Mouse (Mus musculus): ENCODE measurements at regions not wholly inside any gene's neighbourhood (a gene's known extent, or its start where the extent isn't known, plus 50 kb on each side); places are given as distances from the start of the nearest gene placed in this dataset.
A peak's percentile ranks its signal among the peaks of the same experiment; 100 is the strongest.
"Not testable (repeated sequence)": the region's sequence is repeated elsewhere in the genome, so short reads cannot be mapped to it uniquely, and the experiment has no call there.

DNA sequence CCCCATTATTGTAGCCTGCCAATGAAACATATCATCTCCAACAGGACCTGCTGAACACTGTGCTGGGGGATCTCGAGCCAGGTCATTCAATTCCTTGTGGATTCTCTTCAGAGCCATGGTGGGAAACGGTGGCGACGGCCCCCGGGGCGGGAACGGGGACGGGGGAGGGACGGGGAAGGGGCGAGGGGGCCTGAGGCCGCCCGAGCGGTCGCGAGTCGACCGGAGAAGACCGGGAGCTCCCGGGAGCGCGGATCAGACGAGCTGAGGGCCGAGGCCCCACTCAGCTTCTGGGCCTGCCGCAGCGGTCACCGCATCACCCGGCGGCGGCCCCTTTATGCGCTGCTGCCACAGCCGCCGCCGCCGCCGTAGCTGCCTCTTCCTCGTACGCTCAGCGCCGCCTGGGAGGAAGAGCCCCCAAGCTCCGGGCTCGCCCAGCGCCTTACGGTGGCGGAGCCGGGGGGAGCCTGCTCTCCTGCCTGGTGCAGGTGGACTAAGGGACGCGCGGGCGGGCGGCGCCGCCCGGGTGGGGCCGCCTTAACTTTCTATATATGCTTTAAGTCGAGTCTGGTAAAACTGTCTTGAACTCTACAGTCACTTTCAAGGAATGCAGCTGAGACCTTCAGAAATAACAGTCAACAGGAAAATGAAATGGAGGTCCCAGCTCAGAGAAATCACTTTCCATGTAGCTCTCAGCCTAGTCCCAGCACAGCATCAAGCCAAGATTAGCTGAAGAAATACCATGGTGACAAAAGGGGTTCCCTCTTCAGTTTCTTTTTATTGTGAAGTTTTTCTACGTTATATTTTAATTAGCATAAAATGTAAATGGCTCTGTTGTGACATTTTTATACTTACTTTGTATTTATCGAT is 319.4 kb downstream of the Rapgef2 start:
- peak overlapping the region; percentile 67 for H3K4me2 ChIP-seq (ENCODE audit: low read length)
- H3K27ac ChIP-seq (ENCODE audit: low read depth); H3K9me3 ChIP-seq (ENCODE audit: control insufficient read depth, low read length); H3K36me3 ChIP-seq (ENCODE audit: control insufficient read depth, insufficient read depth, low read length); H3K4me1 ChIP-seq (replicated peaks; ENCODE audit: control insufficient read depth, insufficient read depth, low read length); H3K27me3 ChIP-seq (replicated peaks; ENCODE audit: control insufficient read depth, insufficient read depth, low read length): not testable (repeated sequence)
- DNase-seq (ENCODE audit: low spot score) (peak; percentile 56), ATAC-seq (replicated peaks; ENCODE audit: low FRiP score, low TSS enrichment, low read depth) (peak; percentile 79; the same call in 1 of the 2 replicates)
- WGBS, result 4% methylated on average over 32 of the region's 57 CpGs
- H3K9ac ChIP-seq (ENCODE audit: low read length), result peak overlapping the region; percentile 40; the same call in 1 of the 2 replicates
- H3K4me3 ChIP-seq (ENCODE audit: low read depth, low read length), result peak overlapping the region; percentile 41

DNA sequence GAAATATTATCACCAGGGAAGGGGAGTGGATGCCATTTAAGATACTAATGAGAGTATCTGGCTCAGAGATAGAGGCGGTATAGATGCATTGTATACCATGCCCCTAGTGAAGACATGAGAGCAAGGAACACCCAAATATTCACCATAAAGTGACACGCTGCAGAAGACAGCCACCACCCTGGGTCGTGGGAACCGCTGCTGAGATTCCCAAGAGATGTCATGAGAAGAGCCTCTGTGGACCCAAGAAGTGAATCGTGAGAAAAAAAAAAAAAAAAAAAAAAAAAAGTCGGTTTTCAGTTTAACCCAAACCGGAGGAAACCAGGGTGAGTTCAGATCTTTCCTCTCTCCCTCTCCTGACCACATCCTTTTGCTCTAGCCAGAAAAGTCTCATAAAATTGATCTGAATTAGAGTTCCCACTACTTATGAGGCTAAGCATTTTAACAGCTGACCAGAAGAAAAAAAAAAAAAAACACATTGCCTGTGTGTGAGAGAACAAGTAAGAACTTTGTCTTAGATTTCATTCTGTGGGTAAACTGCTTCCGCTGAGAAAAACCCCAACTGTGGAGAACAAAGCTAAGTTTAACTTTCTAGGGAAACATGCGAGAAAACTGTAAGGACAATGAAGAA is 322.0 kb downstream of the Rapgef2 start:
- no peaks in the 10 kb centered on the region for H3K36me3 ChIP-seq (ENCODE audit: control insufficient read depth, insufficient read depth, low read length)
- ATAC-seq (replicated peaks; ENCODE audit: low FRiP score, low TSS enrichment, low read depth), result no peak
- H3K4me1 ChIP-seq (replicated peaks; ENCODE audit: control insufficient read depth, insufficient read depth, low read length), result no peaks in the 10 kb centered on the region; the same call in 1 of the 2 replicates
- no peaks in the 10 kb centered on the region for H3K9me3 ChIP-seq (ENCODE audit: control insufficient read depth, low read length)
- no peaks in the 10 kb centered on the region for H3K27me3 ChIP-seq (replicated peaks; ENCODE audit: control insufficient read depth, insufficient read depth, low read length)
- H3K9ac ChIP-seq (ENCODE audit: low read length), result no peak overlapping the region
- 88% methylated on average over 9 of the region's 9 CpGs for WGBS
- no peak for DNase-seq (ENCODE audit: low spot score)
- H3K4me2 ChIP-seq (ENCODE audit: low read length), result no peak overlapping the region
- H3K4me3 ChIP-seq (ENCODE audit: low read depth, low read length), result no peak overlapping the region
- H3K27ac ChIP-seq (ENCODE audit: low read depth), result no peak overlapping the region

DNA sequence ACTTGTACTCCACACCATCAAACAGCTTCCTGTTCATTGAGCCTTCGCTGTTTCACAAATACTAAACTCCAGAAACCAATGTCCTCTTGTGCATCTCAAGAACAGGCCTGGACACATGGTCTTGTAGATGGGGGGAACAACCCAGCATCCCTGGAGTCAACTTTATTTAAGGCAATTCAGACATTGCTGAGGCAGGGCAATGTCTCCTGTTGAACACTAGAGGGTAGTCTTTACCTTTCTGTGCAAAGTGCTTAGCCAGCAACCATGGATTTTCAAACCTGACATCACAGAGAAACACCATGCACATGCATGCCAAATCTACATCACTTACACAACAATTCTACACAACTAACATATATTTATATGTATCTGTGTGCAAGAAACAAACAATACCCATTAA is 327.5 kb downstream of the Rapgef2 start:
- DNase-seq (ENCODE audit: low spot score) (no peak), ATAC-seq (replicated peaks; ENCODE audit: low FRiP score, low TSS enrichment, low read depth) (no peak)
- Histone ChIP-seq H3K4me1 (replicated peaks; ENCODE audit: control insufficient read depth, insufficient read depth, low read length) (no peaks in the 10 kb centered on the region), H3K27me3 (replicated peaks; ENCODE audit: control insufficient read depth, insufficient read depth, low read length) (0 out of 2 replicates have a peak, but pooled peaks cover 3% of the 10 kb centered on the region), H3K27ac (ENCODE audit: low read depth) (no peak overlapping the region), H3K4me3 (ENCODE audit: low read depth, low read length) (no peak overlapping the region), H3K9ac (ENCODE audit: low read length) (no peak overlapping the region), H3K36me3 (ENCODE audit: control insufficient read depth, insufficient read depth, low read length) (no peaks in the 10 kb centered on the region), H3K4me2 (ENCODE audit: low read length) (no peak overlapping the region), H3K9me3 (ENCODE audit: control insufficient read depth, low read length) (no peaks in the 10 kb centered on the region)
- WGBS, result 30% methylated on average over 1 of the region's 1 CpGs

DNA sequence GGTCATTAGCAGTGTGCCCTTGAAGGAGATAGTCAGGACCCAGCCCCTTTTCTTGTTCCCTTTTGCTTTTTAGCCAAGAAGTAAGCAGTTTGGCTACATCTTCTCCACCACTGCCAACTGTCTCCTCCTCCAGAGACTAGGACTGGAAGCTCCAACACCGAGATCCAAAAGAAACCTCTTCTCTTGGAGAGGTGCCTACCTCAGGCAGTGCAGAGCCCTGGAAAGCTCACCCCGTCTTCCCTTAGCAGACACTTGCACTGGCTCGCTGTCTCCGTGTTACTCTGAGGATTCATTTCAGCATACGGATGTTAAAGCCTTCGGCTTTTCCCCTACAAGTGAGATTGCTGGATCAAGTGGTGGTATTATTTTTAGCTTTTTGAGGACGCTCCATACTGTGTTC is 331.0 kb downstream of the Rapgef2 start:
- ATAC-seq (replicated peaks; ENCODE audit: low FRiP score, low TSS enrichment, low read depth) (no peak), DNase-seq (ENCODE audit: low spot score) (no peak)
- H3K36me3 ChIP-seq (ENCODE audit: control insufficient read depth, insufficient read depth, low read length), result no peaks in the 10 kb centered on the region
- WGBS, result 85% methylated on average over 7 of the region's 7 CpGs
- 0 out of 2 replicates have a peak, but pooled peaks cover 3% of the 10 kb centered on the region for H3K27me3 ChIP-seq (replicated peaks; ENCODE audit: control insufficient read depth, insufficient read depth, low read length)
- H3K9ac ChIP-seq (ENCODE audit: low read length), result no peak overlapping the region
- H3K27ac ChIP-seq (ENCODE audit: low read depth), result no peak overlapping the region
- H3K4me3 ChIP-seq (ENCODE audit: low read depth, low read length), result no peak overlapping the region
- H3K4me1 ChIP-seq (replicated peaks; ENCODE audit: control insufficient read depth, insufficient read depth, low read length), result no peaks in the 10 kb centered on the region
- H3K4me2 ChIP-seq (ENCODE audit: low read length), result no peak overlapping the region
- no peaks in the 10 kb centered on the region for H3K9me3 ChIP-seq (ENCODE audit: control insufficient read depth, low read length)

DNA sequence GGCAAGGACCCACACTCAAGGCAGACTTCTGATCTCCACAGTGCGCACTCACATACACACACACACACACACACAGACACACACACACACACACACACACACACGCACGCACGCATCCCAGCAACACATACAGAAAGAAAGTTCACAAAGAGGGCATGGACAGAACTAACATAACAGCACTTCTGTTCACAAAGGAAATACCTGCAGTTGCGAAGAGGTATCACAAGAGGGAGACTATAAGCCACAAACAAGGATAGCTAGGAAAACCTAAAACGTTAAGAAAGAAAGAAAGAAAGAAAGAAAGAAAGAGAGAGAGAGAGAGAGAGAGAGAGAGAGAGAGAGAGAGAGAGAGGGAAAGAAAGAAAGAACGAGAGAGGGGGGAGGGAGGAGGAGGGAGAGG is 336.9 kb downstream of the Rapgef2 start:
- not testable (repeated sequence) for H3K36me3 ChIP-seq (ENCODE audit: control insufficient read depth, insufficient read depth, low read length); H3K4me2 ChIP-seq (ENCODE audit: low read length); H3K27ac ChIP-seq (ENCODE audit: low read depth); DNase-seq (ENCODE audit: low spot score); H3K9ac ChIP-seq (ENCODE audit: low read length); H3K4me1 ChIP-seq (replicated peaks; ENCODE audit: control insufficient read depth, insufficient read depth, low read length); H3K27me3 ChIP-seq (replicated peaks; ENCODE audit: control insufficient read depth, insufficient read depth, low read length); H3K9me3 ChIP-seq (ENCODE audit: control insufficient read depth, low read length); ATAC-seq (replicated peaks; ENCODE audit: low FRiP score, low TSS enrichment, low read depth); H3K4me3 ChIP-seq (ENCODE audit: low read depth, low read length)
- WGBS, result 54% methylated on average over 6 of the region's 7 CpGs

DNA sequence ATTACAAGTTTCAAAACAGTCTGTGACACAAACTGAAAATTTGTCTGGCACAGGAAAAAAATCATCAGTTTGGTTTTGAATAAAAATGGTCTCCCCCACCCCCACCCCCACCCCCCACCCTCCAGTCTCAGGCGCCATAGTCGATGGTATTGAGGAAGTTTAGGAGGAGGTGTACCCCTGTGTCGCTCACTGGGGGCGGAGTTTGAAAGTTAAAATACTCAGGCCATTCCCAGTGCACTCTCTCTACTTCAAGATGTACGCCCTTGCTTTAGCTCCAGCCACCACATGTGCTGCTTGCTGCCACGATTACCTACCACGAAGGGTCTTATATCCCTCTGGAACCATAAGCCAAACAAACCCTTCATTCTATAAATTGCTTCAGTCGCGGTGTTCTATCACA is 337.6 kb downstream of the Rapgef2 start:
- no peak for ATAC-seq (replicated peaks; ENCODE audit: low FRiP score, low TSS enrichment, low read depth)
- Histone ChIP-seq H3K4me2 (ENCODE audit: low read length) (no peak overlapping the region), H3K27ac (ENCODE audit: low read depth) (no peak overlapping the region), H3K4me3 (ENCODE audit: low read depth, low read length) (no peak overlapping the region), H3K9me3 (ENCODE audit: control insufficient read depth, low read length) (no peaks in the 10 kb centered on the region), H3K9ac (ENCODE audit: low read length) (no peak overlapping the region), H3K36me3 (ENCODE audit: control insufficient read depth, insufficient read depth, low read length) (no peaks in the 10 kb centered on the region), H3K27me3 (replicated peaks; ENCODE audit: control insufficient read depth, insufficient read depth, low read length) (no peaks in the 10 kb centered on the region), H3K4me1 (replicated peaks; ENCODE audit: control insufficient read depth, insufficient read depth, low read length) (no peaks in the 10 kb centered on the region; the same call in 1 of the 2 replicates)
- DNase-seq (ENCODE audit: low spot score), result no peak
- 86% methylated on average over 9 of the region's 9 CpGs for WGBS

DNA sequence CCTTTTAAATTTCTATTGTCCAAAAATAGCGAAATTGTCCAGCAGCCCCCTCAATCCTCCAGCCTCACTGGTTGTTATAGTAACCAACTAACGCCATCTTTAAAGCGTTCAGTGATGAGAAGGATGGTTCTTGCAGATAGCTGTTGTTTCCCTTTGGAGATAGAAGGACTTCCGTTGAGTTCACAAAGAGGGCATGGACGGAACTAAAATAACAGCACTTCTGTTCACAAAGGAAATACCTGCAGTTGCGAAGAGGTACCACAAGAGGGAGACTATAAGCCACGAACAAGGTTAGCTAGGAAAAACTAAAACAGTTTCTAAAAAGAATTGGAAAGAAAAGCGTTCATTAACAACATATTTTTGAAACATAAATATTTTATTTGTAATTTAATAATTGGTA is 338.1 kb downstream of the Rapgef2 start:
- Histone ChIP-seq H3K4me3 (ENCODE audit: low read depth, low read length) (no peak overlapping the region), H3K27ac (ENCODE audit: low read depth) (no peak overlapping the region), H3K4me2 (ENCODE audit: low read length) (no peak overlapping the region), H3K4me1 (replicated peaks; ENCODE audit: control insufficient read depth, insufficient read depth, low read length) (no peaks in the 10 kb centered on the region; the same call in 1 of the 2 replicates), H3K36me3 (ENCODE audit: control insufficient read depth, insufficient read depth, low read length) (no peaks in the 10 kb centered on the region), H3K9me3 (ENCODE audit: control insufficient read depth, low read length) (no peaks in the 10 kb centered on the region), H3K9ac (ENCODE audit: low read length) (no peak overlapping the region), H3K27me3 (replicated peaks; ENCODE audit: control insufficient read depth, insufficient read depth, low read length) (no peaks in the 10 kb centered on the region)
- WGBS, result 29% methylated on average over 8 of the region's 8 CpGs
- ATAC-seq (replicated peaks; ENCODE audit: low FRiP score, low TSS enrichment, low read depth) (no peak), DNase-seq (ENCODE audit: low spot score) (peak; percentile 59)

DNA sequence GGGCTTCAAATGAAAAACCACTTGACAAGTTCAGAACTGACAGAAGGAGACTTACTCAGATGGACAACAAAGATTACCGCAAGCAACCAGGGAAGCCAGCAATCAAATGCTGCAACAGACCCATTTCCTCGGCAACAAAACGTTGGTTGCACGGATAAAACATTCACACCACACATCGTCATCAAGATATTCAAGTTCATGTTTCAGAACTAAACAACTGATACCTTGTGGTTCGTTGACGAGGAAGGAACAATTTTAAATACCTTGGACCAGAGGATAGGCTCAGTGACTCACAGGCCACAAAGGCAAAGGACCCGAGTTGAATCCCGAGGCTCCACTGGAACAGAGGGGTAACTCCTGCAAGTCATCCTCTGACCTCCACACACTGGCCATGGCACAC is 339.1 kb downstream of the Rapgef2 start:
- DNase-seq (ENCODE audit: low spot score), result no peak

More for the DNA sequence above, 339.1 kb downstream of the Rapgef2 start:
- Histone ChIP-seq H3K36me3 (ENCODE audit: control insufficient read depth, insufficient read depth, low read length) (no peaks in the 10 kb centered on the region), H3K4me1 (replicated peaks; ENCODE audit: control insufficient read depth, insufficient read depth, low read length) (no peaks in the 10 kb centered on the region; the same call in 1 of the 2 replicates), H3K27me3 (replicated peaks; ENCODE audit: control insufficient read depth, insufficient read depth, low read length) (no peaks in the 10 kb centered on the region), H3K9ac (ENCODE audit: low read length) (no peak overlapping the region), H3K4me2 (ENCODE audit: low read length) (no peak overlapping the region), H3K27ac (ENCODE audit: low read depth) (no peak overlapping the region), H3K4me3 (ENCODE audit: low read depth, low read length) (no peak overlapping the region), H3K9me3 (ENCODE audit: control insufficient read depth, low read length) (no peaks in the 10 kb centered on the region)
- WGBS, result 91% methylated on average over 9 of the region's 9 CpGs
- ATAC-seq (replicated peaks; ENCODE audit: low FRiP score, low TSS enrichment, low read depth), result no peak

All from intestine, embryonic 14.5 days (tissue).